Mouse (Mus musculus): ENCODE results near the gene Dtnb.

The Dtnb gene

GRCm38 (mm10) chr12:3546121-3546658 lies 26.0 kb upstream of the Dtnb start:
- TF ChIP-seq POU5F1 (IDR thresholded peaks at IDR 0.05; ENCODE audit: borderline replicate concordance, low read length), result no peak
- TF ChIP-seq CTCF (conservative IDR thresholded peaks at IDR 0.05; ENCODE audit: low read length), result no peak
- no peak for TF ChIP-seq NANOG (IDR thresholded peaks at IDR 0.05; ENCODE audit: borderline replicate concordance, low read length)
- no peaks in the 10 kb centered on the region for H3K9me3 ChIP-seq (ENCODE audit: low read length)
- H3K4me1 ChIP-seq (replicated peaks; ENCODE audit: low read depth, low read length), result peaks cover 62% of the 10 kb centered on the region
- no peaks in the 10 kb centered on the region for H3K27me3 ChIP-seq (ENCODE audit: insufficient read depth, low read length)
- H3K36me3 ChIP-seq (ENCODE audit: insufficient read depth, low read length), result no peaks in the 10 kb centered on the region
- H3K4me3 ChIP-seq (replicated peaks; ENCODE audit: low read length), result peak overlapping the region; percentile 10; the same call in 1 of the 2 replicates

- Histone ChIP-seq H3K9me3 (ENCODE audit: low read length) (no peaks in the 10 kb centered on the region), H3K27me3 (ENCODE audit: insufficient read depth, low read length) (no peaks in the 10 kb centered on the region), H3K36me3 (ENCODE audit: insufficient read depth, low read length) (no peaks in the 10 kb centered on the region), H3K4me1 (replicated peaks; ENCODE audit: low read depth, low read length) (peaks cover 63% of the 10 kb centered on the region), H3K4me3 (replicated peaks; ENCODE audit: low read length) (peak overlapping the region; percentile 10; the same call in 1 of the 2 replicates)
- TF ChIP-seq NANOG (IDR thresholded peaks at IDR 0.05; ENCODE audit: borderline replicate concordance, low read length) (no peak), POU5F1 (IDR thresholded peaks at IDR 0.05; ENCODE audit: borderline replicate concordance, low read length) (no peak), CTCF (conservative IDR thresholded peaks at IDR 0.05; ENCODE audit: low read length) (no peak)
These were observed 25.4 kb upstream of the Dtnb start for GRCm38 (mm10) chr12:3546781-3547180.

DNA sequence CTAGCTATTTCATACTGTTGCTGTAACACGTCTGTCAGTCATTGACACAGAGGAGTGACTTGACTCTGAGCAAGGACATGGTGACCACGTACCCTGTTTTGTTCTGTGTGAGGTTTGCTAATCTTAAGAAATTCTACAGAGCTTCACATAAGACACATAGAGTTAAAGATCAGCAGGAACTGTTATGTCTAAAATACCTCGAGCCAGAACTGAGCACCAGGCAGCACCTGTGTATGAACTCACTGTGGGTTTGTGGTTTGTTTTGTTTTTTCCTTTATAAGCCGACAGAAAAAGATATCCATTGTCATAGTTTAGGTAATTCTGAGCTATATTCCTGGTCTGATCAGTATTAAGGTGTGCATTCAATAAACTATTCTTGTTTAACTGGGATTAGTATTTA lies 24.7 kb upstream of the Dtnb start:
- Histone ChIP-seq H3K4me3 (replicated peaks; ENCODE audit: low read length) (no peak overlapping the region), H3K36me3 (ENCODE audit: insufficient read depth, low read length) (no peaks in the 10 kb centered on the region), H3K27me3 (ENCODE audit: insufficient read depth, low read length) (no peaks in the 10 kb centered on the region), H3K4me1 (replicated peaks; ENCODE audit: low read depth, low read length) (peaks cover 63% of the 10 kb centered on the region), H3K9me3 (ENCODE audit: low read length) (no peaks in the 10 kb centered on the region)
- TF ChIP-seq NANOG (IDR thresholded peaks at IDR 0.05; ENCODE audit: borderline replicate concordance, low read length) (no peak), POU5F1 (IDR thresholded peaks at IDR 0.05; ENCODE audit: borderline replicate concordance, low read length) (no peak), CTCF (conservative IDR thresholded peaks at IDR 0.05; ENCODE audit: low read length) (no peak)

DNA sequence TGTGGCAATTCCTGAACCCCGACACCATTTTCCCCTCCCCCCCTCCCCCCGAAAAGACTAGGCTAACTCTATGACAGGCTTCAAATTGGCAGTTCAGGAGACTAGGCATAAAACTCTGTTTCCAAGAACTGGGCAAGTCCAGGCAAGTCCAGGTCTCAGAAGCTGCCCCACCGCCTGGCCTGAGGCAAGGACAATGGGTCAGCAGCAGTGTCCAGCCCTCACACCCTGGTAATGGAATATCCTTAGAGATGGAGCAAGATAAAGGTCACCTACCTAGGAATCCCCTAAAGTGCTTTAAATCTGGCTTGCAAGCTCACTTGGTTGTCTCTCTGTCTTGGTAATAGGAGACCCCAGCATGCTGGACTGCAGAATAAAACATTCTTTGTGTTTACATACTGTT lies 24.3 kb upstream of the Dtnb start:
- Histone ChIP-seq H3K4me3 (replicated peaks; ENCODE audit: low read length) (peak overlapping the region; percentile 45), H3K27me3 (ENCODE audit: insufficient read depth, low read length) (no peaks in the 10 kb centered on the region), H3K9me3 (ENCODE audit: low read length) (no peaks in the 10 kb centered on the region), H3K4me1 (replicated peaks; ENCODE audit: low read depth, low read length) (peaks cover 59% of the 10 kb centered on the region), H3K36me3 (ENCODE audit: insufficient read depth, low read length) (no peaks in the 10 kb centered on the region)
- no peak for TF ChIP-seq NANOG (IDR thresholded peaks at IDR 0.05; ENCODE audit: borderline replicate concordance, low read length)
- no peak for TF ChIP-seq POU5F1 (IDR thresholded peaks at IDR 0.05; ENCODE audit: borderline replicate concordance, low read length)
- TF ChIP-seq CTCF (conservative IDR thresholded peaks at IDR 0.05; ENCODE audit: low read length), result no peak

GRCm38 (mm10) chr12:3548582-3549211 lies 23.5 kb upstream of the Dtnb start:
- TF ChIP-seq POU5F1 (IDR thresholded peaks at IDR 0.05; ENCODE audit: borderline replicate concordance, low read length) (no peak), CTCF (conservative IDR thresholded peaks at IDR 0.05; ENCODE audit: low read length) (no peak), NANOG (IDR thresholded peaks at IDR 0.05; ENCODE audit: borderline replicate concordance, low read length) (no peak)
- peaks cover 59% of the 10 kb centered on the region for H3K4me1 ChIP-seq (replicated peaks; ENCODE audit: low read depth, low read length)
- H3K4me3 ChIP-seq (replicated peaks; ENCODE audit: low read length), result peak overlapping the region; percentile 45; the same call in 1 of the 2 replicates
- no peaks in the 10 kb centered on the region for H3K9me3 ChIP-seq (ENCODE audit: low read length)
- no peaks in the 10 kb centered on the region for H3K36me3 ChIP-seq (ENCODE audit: insufficient read depth, low read length)
- H3K27me3 ChIP-seq (ENCODE audit: insufficient read depth, low read length), result no peaks in the 10 kb centered on the region

DNA sequence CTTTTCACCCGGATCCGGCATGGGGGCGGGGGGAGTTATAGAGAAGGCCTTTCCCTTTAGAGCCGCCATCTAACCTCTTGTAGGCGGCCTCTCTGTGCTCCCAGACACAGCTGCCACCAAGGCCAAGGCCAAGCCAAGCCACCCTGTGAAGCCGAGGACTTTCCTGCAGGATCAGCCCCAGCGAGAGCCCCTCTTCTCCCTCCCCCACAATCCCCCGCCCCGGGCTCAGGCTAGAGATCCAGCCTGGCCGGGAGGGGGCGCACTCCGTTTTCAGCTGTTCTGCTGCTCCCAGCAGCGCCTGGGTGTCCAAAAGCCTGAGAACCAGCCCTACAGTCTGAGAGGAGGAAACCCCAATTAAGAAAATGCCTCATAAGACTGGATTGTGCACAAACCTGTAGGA lies 21.9 kb upstream of the Dtnb start:
- TF ChIP-seq CTCF (conservative IDR thresholded peaks at IDR 0.05; ENCODE audit: low read length) (peak; percentile 69), POU5F1 (IDR thresholded peaks at IDR 0.05; ENCODE audit: borderline replicate concordance, low read length) (no peak)
- Histone ChIP-seq H3K4me1 (replicated peaks; ENCODE audit: low read depth, low read length) (peaks cover 59% of the 10 kb centered on the region), H3K27me3 (ENCODE audit: insufficient read depth, low read length) (no peaks in the 10 kb centered on the region), H3K9me3 (ENCODE audit: low read length) (no peaks in the 10 kb centered on the region), H3K36me3 (ENCODE audit: insufficient read depth, low read length) (no peaks in the 10 kb centered on the region), H3K4me3 (replicated peaks; ENCODE audit: low read length) (peak overlapping the region; percentile 51)

DNA sequence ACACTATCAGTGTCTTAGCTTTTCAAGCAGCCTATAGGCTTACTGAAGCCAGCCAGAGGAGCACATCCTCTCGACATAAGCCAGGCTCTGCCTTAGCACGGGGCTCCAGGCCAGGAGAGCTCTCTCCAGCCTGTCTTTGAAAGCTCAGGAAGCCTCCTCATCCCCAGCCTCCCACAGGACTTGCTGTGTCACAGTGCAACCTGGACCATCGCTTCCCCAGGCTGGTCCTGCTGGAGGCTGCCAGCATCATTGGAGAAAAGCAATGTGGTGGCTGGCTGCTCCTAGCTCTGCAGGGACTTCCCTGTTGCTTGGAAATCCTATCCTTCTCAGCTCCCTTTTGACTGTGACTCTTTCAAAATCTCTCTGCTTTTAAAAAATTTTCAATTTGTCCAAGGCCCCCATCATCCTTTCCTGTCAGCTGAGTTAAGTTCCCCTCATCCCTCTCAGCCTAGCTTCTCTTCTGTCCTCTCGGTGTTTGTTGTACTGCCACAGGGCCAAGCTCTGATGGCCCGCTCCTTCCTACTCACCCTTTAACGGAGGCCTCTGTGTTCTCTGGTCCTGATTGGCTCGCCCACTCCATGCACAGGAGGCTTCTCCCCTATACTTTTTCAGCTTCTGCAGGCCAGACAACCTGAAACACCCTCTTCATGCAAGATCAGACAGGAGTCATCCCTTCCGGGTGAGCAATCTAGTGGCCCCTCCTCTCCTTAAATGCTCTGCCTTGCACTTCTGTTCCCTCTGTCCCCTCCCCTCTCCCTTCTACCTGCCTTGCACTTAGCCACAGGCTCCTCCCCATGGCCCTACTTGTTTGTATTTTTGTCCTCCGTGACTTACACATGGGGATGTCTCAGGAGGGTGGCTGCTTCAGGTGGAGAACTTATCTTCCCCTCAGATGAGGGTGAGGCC lies 14.5 kb upstream of the Dtnb start:
- Histone ChIP-seq H3K9me3 (ENCODE audit: low read length) (no peaks in the 10 kb centered on the region), H3K4me3 (replicated peaks; ENCODE audit: low read length) (peak overlapping the region; percentile 32; the same call in 1 of the 2 replicates), H3K4me1 (replicated peaks; ENCODE audit: low read depth, low read length) (peaks cover 16% of the 10 kb centered on the region), H3K27me3 (ENCODE audit: insufficient read depth, low read length) (0 out of 2 replicates have a peak, but pooled peaks cover 3% of the 10 kb centered on the region), H3K36me3 (ENCODE audit: insufficient read depth, low read length) (no peaks in the 10 kb centered on the region)
- no peak for TF ChIP-seq POU5F1 (IDR thresholded peaks at IDR 0.05; ENCODE audit: borderline replicate concordance, low read length)
- no peak for TF ChIP-seq NANOG (IDR thresholded peaks at IDR 0.05; ENCODE audit: borderline replicate concordance, low read length)

DNA sequence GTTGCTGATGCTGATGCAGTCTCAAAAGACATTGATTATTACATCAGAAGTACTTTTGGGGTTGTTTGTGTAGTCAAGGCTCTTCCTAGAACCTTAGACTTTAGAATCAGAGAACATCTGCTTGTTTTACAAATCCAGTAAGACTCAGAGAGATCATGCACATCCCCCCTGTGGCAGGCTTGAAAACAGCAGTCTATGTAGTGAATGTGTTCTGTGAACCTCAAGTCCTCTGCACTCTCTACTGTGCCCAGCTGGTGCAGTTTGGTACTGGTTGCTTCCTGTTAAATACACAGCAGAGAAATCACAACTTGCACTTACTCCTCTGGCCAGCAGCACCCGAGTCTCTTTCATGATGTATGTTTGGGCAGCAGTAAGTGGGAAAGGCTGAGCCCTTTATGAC lies 11.6 kb upstream of the Dtnb start:
- Histone ChIP-seq H3K9me3 (ENCODE audit: low read length) (no peaks in the 10 kb centered on the region), H3K4me3 (replicated peaks; ENCODE audit: low read length) (no peak overlapping the region), H3K4me1 (replicated peaks; ENCODE audit: low read depth, low read length) (peaks cover 16% of the 10 kb centered on the region), H3K27me3 (ENCODE audit: insufficient read depth, low read length) (0 out of 2 replicates have a peak, but pooled peaks cover 6% of the 10 kb centered on the region), H3K36me3 (ENCODE audit: insufficient read depth, low read length) (no peaks in the 10 kb centered on the region)
- TF ChIP-seq CTCF (conservative IDR thresholded peaks at IDR 0.05; ENCODE audit: low read length) (peak; percentile 51), NANOG (IDR thresholded peaks at IDR 0.05; ENCODE audit: borderline replicate concordance, low read length) (no peak), POU5F1 (IDR thresholded peaks at IDR 0.05; ENCODE audit: borderline replicate concordance, low read length) (no peak)
